Mouse (Mus musculus) CD4-positive, CD25-positive, alpha-beta regulatory T cell, adult 2 months (primary cell): ENCODE results near the gene Tanc2.

Source experiments
- DNase-seq: peaks from one replicate; pipeline ENCODE4 v3.0.0-alpha.2; 2012; ENCODE audit warnings: low read depth, low spot score

The Tanc2 gene

DNA sequence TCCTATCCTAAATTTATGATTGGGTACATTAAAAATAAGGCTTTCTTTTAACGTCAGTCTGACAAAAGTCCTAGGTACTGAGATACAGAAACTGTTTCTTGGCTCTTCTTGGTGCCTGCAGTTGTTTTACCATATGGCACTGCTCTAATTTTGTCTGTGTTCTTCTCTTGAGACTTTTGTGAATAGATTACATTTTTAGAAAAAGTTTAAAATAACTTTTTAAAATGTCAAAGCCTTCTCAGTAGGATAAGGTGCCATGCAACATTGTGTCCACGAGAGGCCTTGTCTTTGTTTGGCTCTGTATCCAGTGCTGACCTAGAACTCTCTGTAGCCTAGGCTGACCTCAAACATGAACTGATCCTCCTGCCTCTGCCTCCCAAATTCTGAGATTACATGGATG, 238.4 kb downstream of the Tanc2 start:
- DNase-seq = no peak

DNA sequence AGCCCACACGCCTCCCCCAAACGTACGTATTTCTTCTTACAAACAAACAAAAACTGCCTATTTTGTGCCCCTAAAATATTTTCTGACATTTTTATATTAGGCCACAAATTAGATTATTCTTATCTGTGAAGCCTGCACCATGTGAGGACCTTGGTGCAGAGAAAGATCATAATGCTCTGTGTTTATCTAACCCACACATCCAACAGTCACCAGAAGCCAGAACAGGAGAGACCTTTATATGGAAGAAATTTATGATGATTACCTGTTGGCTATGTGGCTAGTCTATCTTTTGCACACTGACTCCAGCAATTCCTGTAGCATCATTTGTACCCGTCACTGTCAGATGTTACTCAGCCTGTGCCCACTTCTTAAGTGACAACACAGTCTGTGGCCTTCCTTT, 245.4 kb downstream of the Tanc2 start:
- no peak for DNase-seq

DNA sequence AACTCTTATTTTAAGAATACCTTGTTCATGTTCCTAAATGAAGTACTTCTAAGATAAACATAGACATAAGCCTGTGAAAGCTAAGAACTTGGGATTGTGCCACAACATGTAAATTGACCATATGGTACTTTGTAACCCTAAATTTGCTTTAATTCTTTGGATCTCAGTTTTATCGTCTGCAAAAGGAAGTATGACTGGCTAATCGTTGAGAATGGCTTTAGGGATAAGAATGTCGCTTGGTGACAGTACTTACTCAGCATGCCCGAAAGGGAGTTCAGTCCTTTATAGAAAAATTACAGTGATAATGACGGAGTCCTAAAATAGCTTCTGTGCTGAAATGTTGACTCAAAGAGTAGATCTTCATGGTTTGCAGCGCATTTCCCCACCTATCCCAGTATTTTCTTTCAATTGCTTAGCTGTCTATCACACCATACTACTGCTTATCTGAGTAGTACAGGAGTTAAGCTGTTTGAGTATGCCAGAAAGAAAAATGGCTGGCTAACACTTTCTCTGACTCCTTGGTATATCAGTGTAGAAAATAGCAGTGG, 246.6 kb downstream of the Tanc2 start:
- DNase-seq = no peak

DNA sequence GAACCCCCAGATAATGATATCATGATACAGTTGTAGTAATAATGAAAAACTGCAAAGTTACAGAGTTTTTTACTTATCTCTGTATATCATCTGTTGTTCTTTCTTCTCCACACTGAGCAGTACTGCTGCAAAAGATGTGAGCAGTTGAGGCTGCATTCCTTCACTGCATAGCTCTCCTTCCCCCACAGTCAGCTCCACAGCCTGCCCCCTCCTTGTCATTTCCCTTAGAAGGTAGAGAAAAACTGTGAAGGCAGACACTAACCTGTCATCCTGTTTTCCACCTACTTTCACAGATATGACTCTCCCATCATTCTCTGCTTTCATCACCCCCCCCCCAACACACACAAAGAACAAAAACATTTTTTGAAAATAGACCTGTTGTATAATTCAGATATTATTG, 248.2 kb downstream of the Tanc2 start:
- DNase-seq = no peak

DNA sequence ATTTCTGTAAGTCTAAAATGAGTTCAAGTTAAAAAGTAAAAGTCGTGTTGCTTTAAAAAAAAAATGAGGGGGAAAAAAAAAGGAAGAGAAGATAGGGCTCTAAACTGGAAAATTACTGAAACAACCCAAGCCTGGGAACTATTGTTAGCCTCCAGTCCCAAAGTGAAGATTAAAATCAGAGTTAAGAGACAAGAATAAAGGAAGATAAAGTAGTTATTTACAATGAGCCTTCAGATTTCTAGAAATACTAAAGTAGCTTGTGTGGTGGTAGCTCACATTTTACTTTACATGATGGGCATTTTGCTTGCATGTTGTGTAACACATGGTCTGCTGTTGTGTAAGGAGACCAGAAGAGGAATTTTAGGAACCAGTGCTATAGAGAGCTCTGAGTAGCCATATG, 256.1 kb downstream of the Tanc2 start:
- no peak for DNase-seq

DNA sequence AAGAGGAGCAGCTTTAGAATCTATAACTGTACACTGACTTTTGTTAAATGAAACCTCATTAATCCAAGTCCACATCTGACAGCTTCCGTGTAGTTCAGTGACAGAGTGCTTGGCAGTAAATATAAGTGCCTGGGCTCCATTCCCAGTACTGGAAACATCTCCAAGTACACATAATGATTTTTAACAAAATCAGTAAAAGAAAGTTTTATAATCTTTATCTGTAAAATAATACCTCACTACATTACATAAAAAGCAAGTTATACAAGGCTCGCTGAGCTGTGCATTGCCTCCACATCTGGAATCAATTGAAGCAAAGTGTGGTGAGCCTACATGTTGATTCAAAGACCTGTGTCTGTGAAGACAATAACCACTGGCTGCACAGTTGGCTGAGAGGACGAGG, 265.7 kb downstream of the Tanc2 start:
- no peak for DNase-seq

DNA sequence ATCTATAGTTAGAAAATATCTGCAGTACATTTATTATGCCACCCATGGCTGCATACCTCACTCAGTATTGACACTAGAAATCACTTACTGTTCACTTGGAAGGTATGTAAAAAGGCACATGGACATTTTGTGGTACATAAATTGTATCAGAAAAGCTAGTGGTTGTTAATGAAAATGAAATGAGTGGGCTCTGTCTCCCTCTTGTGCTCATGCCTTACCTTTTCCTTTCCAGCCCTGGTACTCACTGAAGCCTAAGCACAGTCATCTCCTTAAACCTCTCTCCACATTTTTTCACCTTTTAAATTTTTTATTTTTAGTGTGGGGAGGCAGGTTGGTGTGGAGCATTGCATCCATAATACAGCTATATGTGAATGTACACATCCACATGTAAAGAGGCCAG, 268.3 kb downstream of the Tanc2 start:
- DNase-seq = no peak

DNA sequence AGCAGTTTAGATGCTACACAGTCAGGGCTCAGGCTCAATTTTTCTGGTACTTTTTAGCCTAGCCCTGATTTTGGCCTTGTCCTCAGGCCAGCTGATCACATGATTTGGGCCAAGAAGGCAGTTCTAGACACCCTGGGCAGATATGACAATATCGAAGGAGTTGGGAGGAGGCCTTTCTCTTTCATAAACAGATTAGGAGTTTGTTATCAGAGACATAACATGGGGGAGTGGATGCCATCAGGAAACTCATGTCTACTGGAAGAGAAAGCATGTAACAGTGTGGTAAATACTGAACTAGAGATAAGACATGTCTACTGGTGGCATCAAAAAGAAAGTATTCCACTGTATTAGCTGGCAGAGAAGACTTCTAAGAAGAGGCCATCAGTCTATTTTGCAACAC, 295.8 kb downstream of the Tanc2 start:
- DNase-seq = no peak

DNA sequence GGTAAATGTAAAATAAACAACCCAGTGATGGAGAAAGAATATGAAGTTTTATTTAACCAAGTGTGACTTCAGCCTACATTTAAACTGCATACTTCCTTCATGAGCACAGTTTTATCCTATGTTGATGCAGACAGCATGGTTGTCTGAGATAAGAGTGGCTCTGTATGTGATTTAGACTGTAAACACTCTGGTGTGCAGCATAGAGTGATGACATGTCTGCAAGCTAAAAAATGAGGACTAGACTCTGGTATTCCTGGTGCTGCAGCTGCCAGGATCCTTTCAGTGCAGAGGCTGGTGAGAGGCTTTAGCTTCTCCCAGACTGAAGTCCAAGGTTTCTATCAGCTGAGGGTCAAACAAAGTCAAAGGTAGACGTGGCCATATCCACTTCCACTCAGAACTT, 297.5 kb downstream of the Tanc2 start:
- DNase-seq = no peak

DNA sequence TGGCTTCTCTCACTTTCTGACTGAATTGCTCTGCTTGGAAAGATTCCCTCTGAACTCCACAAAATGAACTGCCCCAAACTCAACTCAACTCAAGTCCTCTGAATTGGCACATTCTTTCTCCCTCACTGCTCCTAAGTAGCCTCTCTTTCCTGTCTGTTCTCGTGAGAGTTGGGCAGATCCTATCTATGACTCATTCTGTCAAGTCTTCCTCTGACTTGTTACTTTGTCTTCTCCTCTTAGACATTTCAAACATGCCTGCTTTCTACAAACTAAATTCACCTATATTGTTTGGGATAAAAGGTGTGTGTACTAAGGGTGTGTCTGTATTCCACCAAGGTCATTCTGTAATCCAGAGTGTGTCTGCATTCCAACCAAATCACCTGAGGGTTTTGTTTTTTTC, 309.4 kb downstream of the Tanc2 start:
- DNase-seq = no peak

DNA sequence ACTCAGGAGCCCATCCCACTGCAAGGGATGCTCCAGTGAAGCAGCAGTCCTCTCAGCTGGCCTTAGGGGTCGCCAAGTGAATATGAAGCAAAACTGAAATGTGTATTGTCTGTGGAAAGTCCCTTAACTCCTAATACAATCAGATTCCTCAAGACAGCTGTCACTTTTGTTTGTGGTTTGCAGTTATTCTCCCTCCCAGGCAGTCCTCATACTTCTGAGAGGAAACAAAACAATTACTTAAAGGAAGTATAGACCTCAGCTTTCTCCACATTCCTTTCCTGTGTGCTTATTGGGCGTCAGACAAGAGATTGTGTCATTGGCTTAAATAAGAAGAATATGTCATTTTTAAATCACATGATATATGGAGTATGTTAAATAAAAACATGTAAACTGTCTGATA, 311.7 kb downstream of the Tanc2 start:
- peak; percentile 5 for DNase-seq

DNA sequence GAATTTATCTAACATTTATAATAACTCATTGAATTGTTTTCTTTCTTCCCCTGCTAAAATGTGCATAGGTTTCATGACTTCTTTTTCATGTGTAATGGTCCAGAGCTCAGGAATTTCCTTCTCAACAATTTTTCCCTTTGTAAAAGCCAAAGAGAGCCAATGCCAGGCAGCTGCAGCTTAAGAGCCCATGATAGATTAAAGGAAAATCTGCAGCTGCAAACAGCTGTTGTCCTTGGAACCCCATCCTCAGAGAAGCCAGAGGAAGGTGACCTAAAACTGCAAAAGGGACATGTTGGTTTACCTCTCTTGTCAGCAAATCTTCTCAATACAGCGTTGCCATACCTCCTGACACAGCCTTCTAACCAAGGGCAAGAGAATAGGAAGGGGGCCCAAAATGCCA, 313.2 kb downstream of the Tanc2 start:
- DNase-seq = no peak

DNA sequence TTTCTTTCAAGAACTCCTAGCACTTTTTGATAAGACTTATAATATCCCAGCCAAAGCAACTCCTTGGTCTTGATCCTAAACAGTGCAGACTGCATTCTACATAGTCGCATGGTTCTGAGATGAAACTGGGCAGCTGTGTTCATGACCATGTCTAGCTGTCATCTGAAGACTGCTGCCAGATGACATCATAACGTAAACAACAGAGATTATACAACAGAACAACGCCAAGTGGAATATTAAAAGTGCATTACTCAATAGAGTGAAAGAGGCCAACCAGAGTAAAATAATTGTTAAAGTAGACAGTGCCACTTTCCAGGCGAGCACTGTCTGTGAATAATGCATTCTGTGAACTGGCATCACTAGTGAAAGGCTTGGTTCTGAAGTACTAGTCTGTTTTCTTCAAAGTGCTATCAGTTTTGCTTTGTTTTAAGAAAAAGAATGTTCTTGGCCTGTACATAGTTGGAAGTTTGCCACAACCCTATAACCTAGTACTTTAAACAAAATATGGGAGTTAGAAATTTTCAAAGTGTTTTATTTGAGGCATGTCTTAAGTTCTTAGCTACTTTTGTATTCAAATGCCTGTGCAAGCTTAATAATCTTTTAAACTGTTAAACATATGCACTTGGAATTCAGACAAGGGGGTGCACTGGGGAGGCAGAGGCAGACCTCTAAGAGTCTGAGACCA, 315.9 kb downstream of the Tanc2 start:
- DNase-seq = no peak

DNA sequence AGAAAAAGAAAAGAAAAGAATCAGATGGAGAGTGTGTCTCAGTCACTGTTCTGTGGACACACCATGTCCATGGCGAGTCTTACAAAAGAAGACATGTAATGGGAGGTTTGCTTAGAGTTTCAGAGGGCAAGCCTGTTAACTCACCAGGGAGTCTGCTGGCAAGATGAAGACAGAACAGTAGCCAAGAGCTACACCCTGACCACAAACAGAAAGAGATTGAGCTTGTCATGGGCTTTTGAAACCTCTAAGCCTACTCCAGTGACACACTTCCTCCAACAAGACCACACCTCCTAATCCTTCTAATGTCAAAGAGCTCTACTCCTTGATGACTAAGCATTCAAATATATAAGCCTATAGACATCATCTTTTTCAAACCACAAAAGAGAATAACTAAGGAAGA, 317.6 kb downstream of the Tanc2 start:
- no peak for DNase-seq

DNA sequence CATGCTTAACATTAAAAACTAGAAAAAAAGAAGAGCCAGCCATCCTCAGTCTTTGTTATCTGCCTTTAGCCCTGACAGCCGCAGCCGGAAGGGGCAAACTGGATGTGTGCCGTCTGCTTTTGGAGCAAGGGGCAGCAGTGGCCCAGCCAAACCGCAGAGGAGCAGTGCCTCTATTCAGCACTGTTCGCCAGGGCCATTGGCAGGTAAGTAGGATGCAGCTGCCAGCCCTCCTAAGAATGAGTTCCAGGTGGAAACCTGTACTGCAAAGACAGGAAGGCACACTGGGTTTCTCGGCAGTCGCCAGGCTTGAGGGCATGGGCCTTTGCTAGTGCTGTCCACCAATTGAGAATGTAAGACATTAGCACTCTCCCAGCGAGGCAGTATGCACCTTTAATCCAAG, 319.1 kb downstream of the Tanc2 start:
- no peak for DNase-seq

DNA sequence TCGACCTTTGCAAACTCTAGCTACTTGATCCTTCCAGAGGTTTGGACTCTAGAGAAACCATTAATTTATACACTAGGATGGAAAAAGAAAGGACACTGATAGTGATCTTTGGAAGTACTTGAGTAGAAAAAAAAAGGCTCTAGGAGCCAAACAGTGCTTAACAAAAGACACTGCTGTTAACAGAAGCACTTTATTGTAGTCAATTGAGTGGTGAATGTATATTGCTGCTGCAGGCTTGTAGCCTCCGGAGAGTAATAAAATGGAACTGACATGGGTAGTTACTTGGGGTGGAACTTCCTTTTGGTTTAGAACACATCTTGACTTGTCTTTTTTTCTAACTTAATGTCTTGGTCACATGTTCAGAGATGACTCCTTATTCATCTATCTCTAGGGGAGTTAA, 319.8 kb downstream of the Tanc2 start:
- DNase-seq = no peak

DNA sequence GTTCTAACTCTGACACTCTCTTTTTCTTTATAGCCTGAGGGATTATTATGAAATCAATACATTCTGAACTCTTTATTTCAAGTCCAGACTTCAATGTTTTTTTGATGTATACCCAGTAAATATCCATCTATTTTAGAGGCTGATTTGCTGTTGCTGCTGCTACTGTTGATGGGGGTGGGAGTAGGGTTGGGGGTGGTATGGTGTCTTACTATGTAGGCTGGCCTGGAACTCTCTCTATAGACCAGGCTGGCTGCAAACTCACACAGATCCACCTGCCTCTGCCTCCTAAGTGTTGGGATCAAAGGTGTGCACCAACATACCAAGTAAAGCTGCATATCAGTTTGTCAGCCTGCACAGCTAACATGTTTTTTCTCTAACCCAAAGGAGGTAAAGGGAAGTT, 321.4 kb downstream of the Tanc2 start:
- no peak for DNase-seq

DNA sequence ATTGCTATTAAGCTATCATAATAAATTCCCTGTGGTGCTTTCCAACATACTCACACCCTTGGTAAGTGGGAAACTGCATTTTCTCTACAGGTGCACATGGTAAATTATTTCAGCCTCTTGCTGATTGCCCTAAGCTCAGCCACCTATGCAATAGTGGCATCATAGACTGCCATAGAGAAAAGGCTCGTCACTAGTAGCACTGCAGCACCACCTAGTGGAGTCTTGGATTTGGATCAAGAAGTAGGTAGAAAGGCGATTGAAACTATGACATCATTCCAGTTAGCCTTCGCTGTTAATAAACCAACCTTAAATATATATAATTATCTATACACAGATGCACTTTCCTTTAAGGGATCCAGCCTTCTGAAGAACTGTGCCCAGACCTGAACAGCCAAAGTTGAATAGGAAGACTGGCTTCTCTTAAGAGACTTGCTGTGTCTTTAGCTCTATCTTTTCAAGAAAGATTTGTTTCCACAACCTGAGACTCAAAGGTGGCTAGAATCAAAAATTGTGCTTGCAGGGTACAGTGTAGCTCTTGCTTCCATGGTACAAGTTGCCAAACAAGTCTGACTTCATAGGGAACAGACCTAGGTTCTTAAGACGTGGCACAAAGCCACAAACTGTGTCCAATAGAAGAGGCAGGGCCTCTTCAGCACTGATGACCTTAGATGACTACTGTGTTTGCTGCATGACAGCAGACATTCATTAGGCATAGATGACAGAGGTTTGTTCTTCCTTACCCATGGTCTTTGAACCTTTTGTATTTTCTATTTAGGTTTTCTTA, 322.0 kb downstream of the Tanc2 start:
- DNase-seq = peak; percentile 82

DNA sequence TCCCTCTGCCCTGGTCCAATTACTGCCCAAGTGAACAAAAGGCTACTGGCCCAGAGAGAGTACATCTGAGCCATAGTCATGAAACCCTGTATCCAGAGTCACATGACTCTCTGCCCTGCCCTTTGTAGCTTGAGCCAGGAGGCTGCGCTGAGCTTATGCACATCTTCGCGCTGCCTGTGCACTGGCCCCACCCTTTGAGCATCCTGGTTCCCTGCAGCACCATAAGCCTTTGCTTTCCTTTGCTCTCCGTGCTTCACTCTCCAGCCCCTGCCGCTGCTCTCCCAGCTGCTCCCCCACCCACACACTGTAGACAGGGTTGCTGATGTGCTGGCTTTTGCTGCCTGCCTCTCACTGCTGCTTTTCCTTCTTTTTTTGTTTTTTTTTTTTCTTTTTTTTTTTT, 323.8 kb downstream of the Tanc2 start:
- DNase-seq = no peak

DNA sequence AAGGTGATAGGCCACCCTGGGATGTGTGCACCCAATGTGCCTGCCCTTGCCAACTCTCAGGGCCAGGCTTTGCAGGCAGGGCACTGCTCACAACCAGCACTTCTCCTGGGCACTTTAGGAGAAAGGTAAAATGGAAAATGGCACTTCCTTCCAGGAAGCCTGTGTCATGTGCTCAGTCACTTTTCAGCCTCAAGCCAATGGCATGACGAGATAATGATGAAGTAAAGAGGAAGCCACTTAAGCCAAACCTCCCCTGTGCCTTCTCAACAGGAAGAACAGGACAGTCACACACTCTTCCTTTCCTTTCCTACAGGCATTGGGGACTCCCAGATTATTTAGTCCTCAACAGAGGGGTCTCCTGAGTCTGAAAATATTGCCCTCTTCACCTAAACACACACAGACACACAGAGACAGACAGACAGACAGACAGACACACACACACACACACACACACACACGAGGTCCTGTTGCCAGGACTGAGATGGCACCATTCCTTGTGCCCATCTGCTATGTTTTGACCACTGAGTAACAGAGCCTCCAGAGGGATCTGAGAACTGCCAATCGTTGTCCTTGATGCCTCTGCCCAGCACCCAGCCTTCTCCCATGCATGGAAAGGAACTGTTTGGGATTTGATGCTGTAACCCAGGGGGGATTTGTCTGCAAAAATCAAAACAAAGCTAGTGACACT, 330.5 kb downstream of the Tanc2 start:
- no peak for DNase-seq

DNA sequence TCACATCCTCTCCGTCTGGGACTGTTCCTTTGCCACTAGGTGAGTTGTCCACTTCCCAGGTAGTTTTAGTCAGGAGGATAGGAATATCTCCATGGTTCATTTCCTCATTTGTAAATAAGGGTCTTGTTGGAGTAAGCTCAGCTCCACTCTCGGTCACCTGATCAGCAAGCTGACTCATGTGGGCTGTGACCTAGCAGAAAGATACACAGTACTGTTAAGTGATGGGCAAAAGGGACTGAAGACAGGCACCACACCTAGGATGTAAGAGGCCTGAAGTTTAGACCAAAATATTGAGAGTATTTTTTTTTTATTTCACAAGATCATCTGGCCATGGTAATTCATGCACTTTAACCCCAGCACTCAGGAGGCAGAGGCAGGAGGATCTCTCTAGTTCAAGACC, 331.1 kb downstream of the Tanc2 start:
- no peak for DNase-seq

DNA sequence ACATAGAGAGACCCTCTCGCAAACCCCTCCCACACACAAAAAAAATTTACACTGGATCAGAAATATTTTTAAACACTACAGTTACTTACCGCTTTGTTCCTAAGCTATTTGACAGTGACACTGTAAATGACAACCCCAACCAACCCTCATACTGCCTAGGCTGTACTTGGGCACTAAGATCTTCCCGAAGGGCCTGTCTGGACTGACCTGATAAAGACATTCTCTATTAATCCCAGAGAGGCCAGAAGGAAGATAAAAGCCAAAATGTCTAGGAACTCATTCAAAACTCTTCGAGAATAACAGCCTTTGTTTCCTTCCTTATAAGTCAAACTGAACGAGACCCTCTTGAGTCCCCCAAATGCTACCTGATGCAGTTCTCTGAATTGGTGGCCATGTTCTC, 331.5 kb downstream of the Tanc2 start:
- DNase-seq = no peak
